Mouse (Mus musculus): ENCODE data around the gene Zmiz1.

DNA sequence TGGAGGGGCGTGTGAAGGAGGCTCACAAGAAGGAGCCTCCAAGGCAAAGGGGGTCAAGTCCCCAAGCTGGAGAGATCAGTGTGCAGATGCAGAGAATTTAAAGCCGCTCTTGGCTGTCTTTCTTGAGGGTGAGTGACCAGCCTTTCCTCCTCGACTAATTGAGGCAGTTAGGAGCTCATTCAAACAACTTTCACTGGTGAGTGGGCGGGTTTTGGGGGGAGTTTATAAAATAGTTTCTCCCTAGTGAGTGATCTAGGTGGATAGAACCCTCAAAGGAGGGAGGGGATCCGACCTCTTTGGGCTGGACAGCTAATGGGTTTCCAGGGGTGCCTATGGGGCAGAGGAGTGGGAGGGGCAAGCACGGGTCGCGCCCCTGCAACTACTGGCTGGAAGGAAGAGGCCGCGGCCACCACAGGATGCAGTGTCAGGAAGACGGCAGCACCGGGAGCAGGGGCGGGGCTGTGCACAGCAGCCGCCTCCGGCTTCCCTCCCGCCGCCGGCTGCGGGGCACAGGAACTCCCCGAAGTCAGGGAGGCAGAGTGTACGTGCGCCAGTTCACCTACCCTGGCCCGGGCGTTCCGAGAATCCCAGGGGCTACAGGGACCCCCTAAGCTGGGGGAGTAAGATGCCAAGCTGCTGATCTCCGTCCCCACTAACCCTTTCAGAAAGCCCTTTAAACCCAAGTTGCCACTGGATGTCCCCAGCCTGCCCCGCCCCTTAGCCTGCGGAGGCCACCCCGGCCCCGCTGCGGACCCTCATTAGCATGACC lies 147.6 kb downstream of the Zmiz1 start:
- TF ChIP-seq CTCF (IDR thresholded peaks at IDR 0.05) (no peak), EP300 (IDR thresholded peaks at IDR 0.05) (no peak)
